Mouse (Mus musculus): ENCODE results near the gene Ms4a8a. TPM values are rescaled to one million over a fixed set of nuclear protein-coding genes. Genes with fewer than 3 reads are reported as not detected.
"Not testable (repeated sequence)": the region's sequence is repeated elsewhere in the genome, so short reads cannot be mapped to it uniquely, and the experiment has no call there.

Ms4a8a gene
- total RNA-seq (2018; cell fraction: chromatin; rRNA removed) = 1 to 10 TPM in 1 of 26 experiments, under 1 TPM in 1, not detected in 24; 0.71 to 1.5 TPM
- total RNA-seq (2018; cell fraction: cytosol; rRNA removed) = under 1 TPM in 10 of 26 experiments, not detected in 16; 0.11 to 0.34 (median 0.18) TPM
- 1 to 10 TPM in 2 of 26 experiments, under 1 TPM in 3, not detected in 21; 0.45 to 1.4 (median 0.58) TPM for total RNA-seq (2018; cell fraction: nucleus; rRNA removed)
- 0.63 TPM in 1 of 3 replicates, not detected in the others for polyA plus RNA-seq (2018)

DNA sequence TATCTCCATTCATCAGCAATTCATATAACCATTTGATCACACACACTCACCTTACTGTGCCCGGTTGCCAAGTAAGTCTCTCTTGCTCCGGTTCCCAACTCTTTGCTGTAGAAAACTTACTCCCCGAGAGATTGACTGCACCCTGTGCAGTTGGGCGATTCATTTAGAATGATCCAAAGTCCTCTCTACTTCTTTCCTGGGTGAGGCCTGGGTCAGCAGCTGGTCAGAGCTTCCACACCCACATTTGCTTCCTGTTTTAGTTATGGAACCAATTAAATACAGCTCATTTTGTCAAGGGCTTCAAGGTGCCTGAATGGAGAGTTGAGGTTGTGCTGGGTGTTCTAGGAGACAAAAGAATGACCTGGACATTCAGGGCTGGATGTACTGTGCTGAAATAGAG lies at the start of gene Ms4a8a:
Gene Ms4a8a, minus strand, starts transcription at position 169 of the 400 bp plus-strand sequence.
- H3K79me2 ChIP-seq (ENCODE audit: inconsistent target) = no peaks in the 10 kb centered on the region
- H3K4me3 ChIP-seq (ENCODE audit: inconsistent target) = no peak within 1 kb of the TSS
- 85% methylated on average over 4 of the region's 4 CpGs for WGBS (ENCODE audit: missing documents)
- H3K36me3 ChIP-seq (ENCODE audit: inconsistent target) = no peaks in the 10 kb centered on the region
- no peak within 1 kb of the TSS for H3K27ac ChIP-seq

DNA sequence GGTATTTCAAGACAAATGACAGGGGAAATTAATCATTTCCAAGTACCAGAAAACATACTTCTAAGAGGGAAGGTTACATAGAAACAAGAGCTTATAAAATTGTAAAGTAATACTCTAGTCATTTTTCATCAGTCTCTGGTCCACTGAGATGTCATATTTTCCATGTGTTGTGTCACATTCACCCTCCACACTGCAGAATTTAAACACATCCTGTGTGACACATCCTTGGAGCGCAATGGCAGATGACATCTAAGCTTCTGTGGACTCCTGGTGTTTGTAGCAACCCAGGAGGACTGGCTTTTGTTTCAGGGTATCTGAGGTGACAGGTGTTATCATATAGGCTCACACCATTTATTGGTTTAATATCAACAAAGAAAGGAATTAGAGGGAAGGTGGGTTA lies 48.8 kb upstream of the Ms4a8a start:
- 92% methylated on average over 1 of the region's 1 CpGs for WGBS (ENCODE audit: missing documents)
- no peak overlapping the region for H3K4me3 ChIP-seq (ENCODE audit: inconsistent target)
- H3K79me2 ChIP-seq (ENCODE audit: inconsistent target) = no peaks in the 10 kb centered on the region

DNA sequence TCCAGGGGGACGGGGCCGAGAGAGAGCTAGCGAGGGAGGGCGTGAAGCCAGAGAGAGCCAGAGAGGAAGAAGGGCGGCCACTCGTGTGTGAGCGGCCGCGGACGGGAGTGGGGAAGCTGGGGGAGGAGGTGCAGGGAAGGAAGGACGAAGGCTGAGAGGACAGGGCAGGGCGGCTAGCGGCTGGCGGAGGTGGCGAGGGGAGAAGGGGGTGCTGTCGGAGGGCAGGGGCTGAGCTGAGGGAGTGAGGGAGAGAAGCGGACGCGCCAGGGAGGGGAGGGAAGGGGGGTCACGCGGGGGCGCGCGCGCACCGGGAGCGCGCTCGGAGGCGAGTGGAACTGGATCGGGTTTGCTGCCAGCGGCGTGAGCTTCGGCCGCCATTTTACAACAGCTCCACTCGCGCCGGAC lies 40.1 kb upstream of the Ms4a8a start:
- not testable (repeated sequence) for H3K4me3 ChIP-seq (ENCODE audit: inconsistent target); H3K79me2 ChIP-seq (ENCODE audit: inconsistent target); H3K36me3 ChIP-seq (ENCODE audit: inconsistent target); H3K27ac ChIP-seq
- 10% methylated on average over 2 of the region's 38 CpGs for WGBS (ENCODE audit: missing documents)

More for the DNA sequence above, 48.8 kb upstream of the Ms4a8a start:
- Histone ChIP-seq H3K27ac (no peak overlapping the region), H3K36me3 (ENCODE audit: inconsistent target) (no peaks in the 10 kb centered on the region)

DNA sequence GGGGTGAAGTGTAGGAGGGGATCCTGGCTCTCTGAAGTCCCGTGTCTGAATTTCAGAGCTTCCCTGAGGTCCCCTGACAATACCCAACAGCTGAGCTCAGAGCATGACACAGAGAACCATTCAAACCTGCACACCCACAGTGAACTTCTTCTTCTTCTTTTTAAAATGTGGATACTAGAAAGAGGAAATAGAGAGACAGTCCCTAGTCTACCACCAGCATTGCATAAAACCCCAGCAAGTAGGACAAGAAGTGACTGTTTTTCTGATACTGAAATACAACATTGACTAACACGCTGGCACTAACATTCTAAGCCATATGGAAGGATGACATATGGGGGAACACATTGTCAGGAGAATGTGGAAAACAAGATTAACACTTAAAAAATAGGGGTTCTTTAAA lies 38.4 kb upstream of the Ms4a8a start:
- H3K27ac ChIP-seq = peak overlapping the region; percentile 25

DNA sequence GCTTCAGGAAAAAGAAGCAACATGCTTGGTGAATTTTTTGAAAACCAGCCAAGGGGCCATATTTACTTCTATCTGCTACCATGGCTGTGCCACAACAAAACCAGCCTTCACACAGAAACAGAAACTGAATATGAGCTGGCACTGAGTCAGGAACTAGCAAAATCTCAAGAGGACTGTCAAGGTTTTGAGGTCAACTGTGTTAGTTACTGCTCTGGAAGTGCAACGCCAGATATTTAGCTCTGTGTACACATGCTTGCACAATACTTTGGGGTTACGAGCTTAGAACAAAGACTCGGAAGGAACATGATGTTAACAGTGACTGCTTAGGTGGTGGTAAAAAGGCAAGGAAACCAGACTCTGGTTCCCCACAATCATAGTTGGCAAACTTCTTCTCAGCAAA lies 26.8 kb upstream of the Ms4a8a start:
- Histone ChIP-seq H3K36me3 (ENCODE audit: inconsistent target) (no peaks in the 10 kb centered on the region), H3K27ac (peak overlapping the region; percentile 53), H3K4me3 (ENCODE audit: inconsistent target) (no peak overlapping the region), H3K79me2 (ENCODE audit: inconsistent target) (no peaks in the 10 kb centered on the region)
- WGBS (ENCODE audit: missing documents) = 0% methylated on average over 3 of the region's 3 CpGs

More for the DNA sequence above, 38.4 kb upstream of the Ms4a8a start:
- 0% methylated on average over 2 of the region's 2 CpGs for WGBS (ENCODE audit: missing documents)
- Histone ChIP-seq H3K36me3 (ENCODE audit: inconsistent target) (no peaks in the 10 kb centered on the region), H3K4me3 (ENCODE audit: inconsistent target) (no peak overlapping the region), H3K79me2 (ENCODE audit: inconsistent target) (no peaks in the 10 kb centered on the region)

DNA sequence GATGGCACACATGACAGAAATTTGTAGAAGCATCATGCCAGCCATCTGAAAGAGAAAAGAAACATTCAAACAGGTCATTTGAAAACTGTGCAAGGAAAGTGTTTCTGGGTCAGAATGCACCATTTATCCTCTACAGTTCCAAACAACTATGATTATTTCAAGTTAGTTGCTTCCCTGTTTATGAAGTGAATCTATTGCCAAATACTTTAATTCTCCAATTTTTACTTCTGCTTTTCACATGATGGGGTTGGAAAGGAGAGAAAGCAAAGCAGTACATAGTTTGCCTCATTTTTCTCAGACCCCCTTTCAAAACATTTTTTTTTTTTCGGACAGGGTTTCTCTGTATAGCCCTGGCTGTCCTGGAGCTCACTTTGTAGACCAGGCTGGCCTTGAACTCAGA lies 21.0 kb upstream of the Ms4a8a start:
- H3K36me3 ChIP-seq (ENCODE audit: inconsistent target) = no peaks in the 10 kb centered on the region
- H3K4me3 ChIP-seq (ENCODE audit: inconsistent target) = no peak overlapping the region
- 0% methylated on average over 1 of the region's 1 CpGs for WGBS (ENCODE audit: missing documents)
- H3K27ac ChIP-seq = peak overlapping the region; percentile 21; the same call in 1 of the 2 replicates
- H3K79me2 ChIP-seq (ENCODE audit: inconsistent target) = no peaks in the 10 kb centered on the region

DNA sequence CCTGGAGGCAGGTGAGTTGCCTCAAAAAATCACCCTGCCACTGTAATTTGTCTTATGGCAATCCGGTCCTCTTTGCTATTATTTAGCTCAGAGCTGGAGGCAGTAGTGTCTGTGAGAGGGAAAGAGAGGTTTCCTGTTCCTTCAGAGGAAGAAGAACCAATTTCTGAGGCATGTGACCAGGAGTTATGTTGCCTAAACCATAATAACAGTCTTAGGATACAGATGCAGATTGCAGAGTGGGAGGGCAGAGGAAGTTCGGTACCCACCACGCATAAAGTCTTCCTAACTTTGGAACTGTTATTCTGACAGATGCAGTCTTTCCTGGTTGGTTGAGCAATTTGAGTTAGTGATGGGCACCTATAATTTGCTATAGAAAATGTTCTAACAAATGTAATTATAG lies 17.5 kb upstream of the Ms4a8a start:
- Histone ChIP-seq H3K27ac (no peak overlapping the region), H3K79me2 (ENCODE audit: inconsistent target) (no peaks in the 10 kb centered on the region), H3K4me3 (ENCODE audit: inconsistent target) (no peak overlapping the region), H3K36me3 (ENCODE audit: inconsistent target) (no peaks in the 10 kb centered on the region)
- WGBS (ENCODE audit: missing documents) = 16% methylated on average over 3 of the region's 3 CpGs

DNA sequence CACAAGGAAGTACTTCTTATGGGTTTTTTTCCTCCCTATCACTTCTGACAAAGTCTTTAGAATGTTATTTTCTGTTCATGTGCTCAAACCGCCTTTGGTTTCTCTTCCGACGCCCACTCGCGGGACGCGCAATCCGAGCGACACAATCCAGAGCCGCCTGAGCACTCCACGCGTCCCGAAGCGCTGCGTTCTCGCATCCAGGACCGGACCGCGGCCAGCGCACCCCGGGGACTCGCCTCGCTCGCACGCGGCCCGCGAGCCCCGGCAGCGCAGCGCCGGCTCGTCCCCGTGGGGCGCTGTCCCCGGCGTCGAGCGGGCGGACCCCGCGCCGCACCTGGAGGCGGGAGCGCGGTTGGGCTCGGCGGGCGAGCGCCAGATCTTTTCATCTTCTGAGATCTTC lies 11.2 kb upstream of the Ms4a8a start:
- H3K27ac ChIP-seq; H3K79me2 ChIP-seq (ENCODE audit: inconsistent target); H3K4me3 ChIP-seq (ENCODE audit: inconsistent target); H3K36me3 ChIP-seq (ENCODE audit: inconsistent target): not testable (repeated sequence)
- WGBS (ENCODE audit: missing documents) = 2% methylated on average over 47 of the region's 50 CpGs

DNA sequence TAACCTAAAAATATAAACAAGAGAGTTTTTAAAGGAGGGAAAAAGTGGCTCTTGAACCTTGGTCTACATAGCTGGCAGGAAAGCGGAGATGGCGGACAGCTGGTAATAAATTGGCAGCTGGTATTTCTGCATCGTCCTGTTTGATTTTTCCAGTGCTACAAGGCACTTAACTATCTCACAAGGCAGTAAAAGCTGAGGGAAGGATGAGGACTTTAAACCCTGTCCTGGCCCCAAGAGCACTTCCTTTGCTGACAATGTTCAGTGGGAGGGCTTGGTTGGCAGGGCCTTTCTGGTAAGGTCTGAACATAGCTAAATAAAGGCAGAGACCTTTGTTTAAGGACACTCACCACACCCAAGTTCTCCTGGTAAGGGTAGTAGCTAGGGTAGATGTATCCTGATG lies 10.5 kb downstream of the Ms4a8a start:
- Histone ChIP-seq H3K27ac (no peak overlapping the region), H3K36me3 (ENCODE audit: inconsistent target) (no peaks in the 10 kb centered on the region), H3K4me3 (ENCODE audit: inconsistent target) (no peak overlapping the region), H3K79me2 (ENCODE audit: inconsistent target) (no peaks in the 10 kb centered on the region)
- 97% methylated on average over 3 of the region's 3 CpGs for WGBS (ENCODE audit: missing documents)

DNA sequence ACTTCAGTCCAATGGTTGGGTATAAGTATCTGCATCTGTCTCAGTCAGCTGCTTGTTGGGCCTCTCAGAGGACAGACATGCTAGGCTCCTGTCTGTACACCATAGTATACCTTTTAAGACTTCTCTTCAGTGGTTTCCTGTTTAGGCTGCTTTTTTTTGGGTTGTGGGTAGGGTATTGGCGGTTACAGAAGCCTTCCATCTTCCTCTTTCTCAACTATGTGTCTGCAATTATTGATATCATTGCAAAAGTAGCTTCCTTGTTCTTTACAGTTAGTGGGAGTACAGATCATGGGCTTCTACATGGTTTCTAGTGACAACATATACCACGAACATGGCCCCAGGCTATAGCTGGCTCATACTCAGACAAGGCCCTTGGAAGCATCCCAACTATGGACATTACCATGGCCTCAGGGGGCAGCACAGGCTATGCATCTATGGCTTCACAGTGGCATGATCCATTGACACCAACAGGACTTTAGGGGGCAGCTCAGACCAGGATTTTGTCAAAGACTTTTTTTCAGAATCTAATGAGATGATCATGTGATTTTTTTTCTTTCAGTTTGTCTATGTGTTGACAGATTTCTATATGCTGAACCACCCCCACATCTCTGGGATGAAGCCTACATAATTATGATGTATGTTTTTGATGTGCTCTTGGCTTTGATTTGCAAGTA lies 15.6 kb downstream of the Ms4a8a start:
- WGBS (ENCODE audit: missing documents) = 11% methylated on average over 2 of the region's 2 CpGs
- H3K27ac ChIP-seq = no peak overlapping the region

DNA sequence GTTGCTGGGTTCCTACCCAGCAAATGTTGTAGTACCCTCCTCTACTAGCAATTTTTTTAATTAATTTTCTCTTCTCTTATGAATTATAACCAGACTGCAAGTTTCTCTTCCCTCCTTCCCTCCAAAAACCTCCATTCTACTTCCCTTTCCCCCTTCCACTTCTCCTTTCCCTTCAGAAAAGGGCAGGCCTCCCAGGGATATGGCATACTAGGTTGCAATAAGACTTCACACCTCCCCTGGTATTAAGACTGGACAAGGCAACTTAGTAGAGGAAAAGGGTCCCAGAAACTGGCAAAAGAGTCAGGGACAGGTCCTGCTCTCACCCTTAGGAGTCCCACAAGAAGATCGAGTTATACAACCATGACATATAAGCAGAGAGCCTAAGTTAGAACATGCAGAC lies 20.0 kb downstream of the Ms4a8a start:
- no peak overlapping the region for H3K4me3 ChIP-seq (ENCODE audit: inconsistent target)
- 40% methylated on average over 1 of the region's 1 CpGs for WGBS (ENCODE audit: missing documents)
- no peaks in the 10 kb centered on the region for H3K36me3 ChIP-seq (ENCODE audit: inconsistent target)

More for the DNA sequence above, 15.6 kb downstream of the Ms4a8a start:
- Histone ChIP-seq H3K36me3 (ENCODE audit: inconsistent target) (no peaks in the 10 kb centered on the region), H3K4me3 (ENCODE audit: inconsistent target) (no peak overlapping the region), H3K79me2 (ENCODE audit: inconsistent target) (no peaks in the 10 kb centered on the region)

DNA sequence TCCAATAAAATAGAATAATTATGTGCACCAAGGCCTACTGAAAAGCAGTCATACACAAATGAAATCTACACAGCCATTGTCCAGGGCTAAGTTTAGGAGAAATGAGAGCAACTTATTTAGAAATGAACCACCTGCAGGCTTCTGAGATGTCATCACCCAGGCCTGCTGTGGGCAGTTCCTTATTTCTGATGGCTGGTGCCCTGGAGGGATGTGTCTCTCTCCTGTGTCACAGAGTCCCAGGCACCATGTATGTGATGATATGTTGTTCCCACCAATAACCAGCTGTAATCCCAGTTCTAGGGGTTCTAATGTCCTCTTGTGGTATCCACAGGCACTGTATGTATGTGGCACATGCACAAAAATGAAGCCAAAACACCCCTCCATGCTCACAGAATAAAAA lies 20.9 kb downstream of the Ms4a8a start:
- peak overlapping the region; percentile 25; the same call in 1 of the 2 replicates for H3K27ac ChIP-seq
- no peaks in the 10 kb centered on the region for H3K36me3 ChIP-seq (ENCODE audit: inconsistent target)
- H3K4me3 ChIP-seq (ENCODE audit: inconsistent target) = no peak overlapping the region
- H3K79me2 ChIP-seq (ENCODE audit: inconsistent target) = no peaks in the 10 kb centered on the region

More for the DNA sequence above, 20.0 kb downstream of the Ms4a8a start:
- Histone ChIP-seq H3K79me2 (ENCODE audit: inconsistent target) (no peaks in the 10 kb centered on the region), H3K27ac (peak overlapping the region; percentile 25)

DNA sequence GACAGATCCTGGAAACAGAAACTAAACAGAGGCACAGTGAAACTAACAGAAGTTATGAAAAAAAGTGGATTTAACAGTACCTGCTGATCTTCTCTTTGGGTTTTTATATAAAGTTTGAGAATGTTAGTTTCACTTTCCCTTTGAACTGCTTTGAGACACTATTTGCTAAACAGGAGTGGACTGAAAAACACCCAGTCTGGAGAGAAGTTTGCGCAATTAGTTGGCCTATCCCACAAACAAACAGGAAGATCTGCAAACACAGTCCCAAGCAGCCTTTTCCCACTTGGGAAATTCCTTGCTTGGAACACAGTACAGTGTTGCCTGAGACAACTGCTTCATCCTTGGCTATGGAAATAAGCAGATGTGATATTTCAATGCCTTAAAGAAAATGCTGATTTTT lies 25.2 kb downstream of the Ms4a8a start:
- not testable (repeated sequence) for H3K27ac ChIP-seq; H3K79me2 ChIP-seq (ENCODE audit: inconsistent target); H3K4me3 ChIP-seq (ENCODE audit: inconsistent target); H3K36me3 ChIP-seq (ENCODE audit: inconsistent target)
- WGBS (ENCODE audit: missing documents) = 15% methylated on average over 1 of the region's 1 CpGs

DNA sequence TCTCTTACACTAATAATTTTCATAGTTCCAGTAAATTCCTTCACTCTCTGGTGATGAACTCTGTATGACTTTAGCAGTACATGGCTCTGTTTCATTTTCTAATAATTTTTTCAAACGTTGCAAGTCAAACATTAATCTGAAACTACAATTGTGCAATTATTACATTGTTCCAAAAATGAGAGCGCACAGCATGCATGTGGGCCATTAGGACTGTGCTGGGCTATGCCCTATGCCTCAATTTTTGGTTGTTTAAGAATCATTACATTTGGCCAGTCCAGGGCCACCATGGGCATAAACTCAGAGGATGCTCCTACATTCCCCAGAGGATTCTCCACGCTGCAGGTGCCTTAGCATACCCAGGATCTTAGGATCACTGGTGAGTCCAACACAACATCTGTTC lies 27.6 kb downstream of the Ms4a8a start:
- 52% methylated on average over 3 of the region's 3 CpGs for WGBS (ENCODE audit: missing documents)
- Histone ChIP-seq H3K79me2 (ENCODE audit: inconsistent target) (peaks cover 7% of the 10 kb centered on the region; the same call in 1 of the 2 replicates), H3K4me3 (ENCODE audit: inconsistent target) (no peak overlapping the region), H3K36me3 (ENCODE audit: inconsistent target) (no peaks in the 10 kb centered on the region), H3K27ac (no peak overlapping the region)

DNA sequence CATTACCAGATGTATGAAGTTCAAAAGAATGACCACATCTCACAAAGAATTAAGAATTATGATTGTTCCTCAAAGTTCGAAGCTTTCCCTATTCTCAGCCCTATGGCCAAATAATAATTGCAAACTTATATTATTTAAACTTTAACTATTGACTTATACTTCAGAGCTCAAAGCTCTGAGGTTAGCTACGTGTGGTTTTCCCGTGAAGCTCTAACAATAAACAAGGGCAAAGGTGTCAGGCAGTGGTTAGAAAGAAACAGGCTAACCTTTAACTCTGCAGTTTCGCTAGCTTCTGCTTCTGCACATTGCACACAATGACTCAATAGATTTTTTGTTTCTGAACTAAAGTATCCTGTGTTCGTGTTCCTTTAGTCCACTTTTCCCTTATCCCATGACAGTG lies 28.0 kb downstream of the Ms4a8a start:
- Histone ChIP-seq H3K79me2 (ENCODE audit: inconsistent target) (peaks cover 7% of the 10 kb centered on the region; the same call in 1 of the 2 replicates), H3K27ac (no peak overlapping the region), H3K4me3 (ENCODE audit: inconsistent target) (no peak overlapping the region), H3K36me3 (ENCODE audit: inconsistent target) (no peaks in the 10 kb centered on the region)
- 10% methylated on average over 5 of the region's 5 CpGs for WGBS (ENCODE audit: missing documents)

Measured in macrophage (primary cell).